Mouse (Mus musculus) WW6 (cell line): ENCODE data around the gene Bhlhe40.

ENCODE experiments used
- DNase-seq: peaks from one replicate; pipeline ENCODE4 v3.0.0-alpha.2; 2013; ENCODE audit warnings: low read depth, low spot score

Gene Bhlhe40

DNA sequence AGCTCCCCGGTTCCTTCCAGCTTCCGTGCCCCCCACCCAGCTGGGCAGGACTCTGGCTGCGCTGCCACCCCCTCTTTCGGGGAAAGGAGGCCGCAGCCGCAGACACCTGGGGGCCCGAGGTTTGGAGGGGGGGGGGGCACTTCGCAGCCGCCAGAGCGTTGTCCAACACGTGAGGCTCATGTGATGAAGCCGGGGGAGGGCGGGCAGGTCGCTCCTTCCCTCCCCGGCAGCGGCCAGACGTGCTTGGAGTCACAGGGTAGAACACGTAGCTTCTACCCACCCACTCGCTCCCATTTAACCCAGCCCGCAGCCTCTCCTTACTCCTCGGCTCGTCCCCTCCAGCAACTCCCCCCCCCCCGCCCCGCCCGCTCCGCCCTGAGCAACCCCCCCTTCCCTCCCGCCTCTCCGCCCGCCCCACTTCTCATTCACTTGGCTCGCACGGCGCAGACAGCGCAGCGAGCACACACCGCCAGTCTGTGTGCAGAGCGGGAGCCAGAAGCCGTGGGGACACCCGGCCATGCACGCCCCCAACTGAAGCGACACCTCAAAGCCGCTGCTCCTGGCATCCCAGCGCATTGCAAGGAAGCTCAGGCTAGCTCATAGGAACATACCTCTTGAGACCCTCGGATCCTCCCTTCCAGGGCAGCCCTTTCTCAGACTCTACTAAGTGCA lies at the start of gene Bhlhe40:
Gene Bhlhe40, plus strand, starts transcription at position 424 of the 672 bp plus-strand sequence.
- DNase-seq = no peak

DNA sequence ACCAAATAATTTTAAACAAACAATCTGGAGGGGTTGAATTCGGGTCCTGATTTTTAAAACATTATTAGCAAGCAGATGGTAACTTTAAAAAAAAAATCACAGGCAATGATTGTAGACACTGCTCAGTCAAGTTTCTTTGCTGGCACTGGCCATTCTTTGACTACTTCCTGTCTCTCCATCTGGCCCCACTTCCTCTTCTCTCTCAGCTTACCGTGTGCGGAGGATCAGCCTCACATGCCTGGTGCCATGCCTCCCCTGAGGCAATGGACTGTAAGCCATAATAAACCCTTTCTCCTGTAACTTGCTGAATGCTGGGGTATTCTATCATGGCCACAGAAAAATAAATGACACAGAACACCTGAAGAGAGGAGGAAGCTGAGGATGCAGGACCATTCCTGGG lies 48.8 kb upstream of the Bhlhe40 start:
- DNase-seq = no peak

DNA sequence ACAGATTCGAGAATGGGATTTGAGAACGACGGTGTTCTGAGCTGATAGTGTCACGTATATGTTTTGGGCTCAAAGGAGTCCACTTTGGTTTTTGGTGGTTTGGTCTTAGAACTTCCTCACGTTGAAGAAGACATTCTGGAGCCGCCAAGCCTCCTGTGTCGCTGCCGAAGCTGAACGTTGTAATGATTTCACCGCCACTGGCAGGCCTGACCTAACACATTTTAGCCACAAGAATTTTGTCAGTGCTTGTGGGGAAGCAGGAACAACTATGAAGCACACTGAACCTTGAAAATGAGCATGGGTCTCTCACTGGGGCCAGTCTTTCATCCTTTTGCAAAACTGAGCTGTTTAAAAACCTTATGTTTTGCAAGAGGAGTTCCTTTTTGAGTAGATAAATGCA lies 42.4 kb upstream of the Bhlhe40 start:
- DNase-seq = no peak

DNA sequence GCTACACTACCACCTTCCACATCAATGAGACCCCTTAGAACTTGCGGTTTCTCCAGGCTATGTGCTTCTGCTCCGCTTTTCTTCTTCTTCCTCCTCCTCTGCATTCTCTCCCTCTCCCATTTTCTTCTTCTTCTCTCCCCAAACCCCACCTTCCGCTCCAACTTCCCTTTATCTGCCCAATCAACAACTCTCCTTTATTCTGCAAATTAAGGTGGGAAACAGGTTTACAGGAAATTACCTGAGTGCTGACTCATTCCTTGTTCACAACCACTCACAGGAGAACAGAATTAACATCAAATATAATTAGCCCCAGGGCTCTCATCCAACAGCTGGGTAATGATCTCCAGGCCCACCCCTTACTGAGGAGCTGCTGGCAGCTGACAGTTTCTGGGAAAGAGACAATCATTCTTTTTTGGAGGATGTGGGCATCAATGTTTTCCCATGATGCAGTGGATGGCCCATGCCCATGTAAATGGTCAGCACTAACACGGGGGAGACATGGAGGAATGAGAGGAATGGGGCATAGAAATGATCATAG lies 37.3 kb upstream of the Bhlhe40 start:
- DNase-seq = no peak

DNA sequence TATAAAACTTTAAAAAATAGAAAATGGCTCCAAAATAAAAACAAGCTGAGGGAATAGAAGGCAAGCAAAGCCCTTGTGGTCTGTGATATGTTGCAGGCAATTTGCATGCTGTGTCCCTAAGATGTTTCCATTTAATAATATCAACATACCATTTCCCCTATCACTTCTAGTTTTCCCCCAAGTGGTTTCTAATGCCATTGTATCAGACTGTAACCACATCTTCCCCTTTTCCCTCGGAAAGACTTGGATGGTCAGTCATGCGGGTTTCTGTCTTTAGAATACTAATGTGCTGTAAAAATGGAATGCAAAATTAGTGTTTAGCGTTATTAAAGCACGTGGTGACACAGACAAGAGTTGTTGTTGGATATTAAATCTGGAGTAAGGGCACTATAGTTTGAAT lies 35.5 kb upstream of the Bhlhe40 start:
- no peak for DNase-seq

DNA sequence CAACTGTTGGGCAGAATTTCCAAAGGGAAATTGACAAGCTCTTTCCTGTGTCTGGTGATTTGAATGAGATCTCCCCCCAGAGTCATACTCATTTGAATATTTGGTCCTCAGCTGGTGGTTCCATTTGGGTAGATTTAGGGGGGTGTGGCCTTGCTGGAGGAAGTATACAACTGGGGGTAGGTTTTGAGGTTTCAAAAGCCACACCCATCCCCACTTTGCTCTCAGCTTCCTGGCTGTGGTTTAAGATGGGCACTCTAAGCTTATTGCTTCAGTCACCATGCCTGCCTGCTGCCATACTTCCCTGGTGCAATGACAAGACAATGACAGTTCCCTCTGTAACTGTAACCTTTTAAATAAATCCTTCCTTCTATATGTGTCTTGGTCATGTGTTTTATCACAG lies 29.7 kb upstream of the Bhlhe40 start:
- DNase-seq = no peak

DNA sequence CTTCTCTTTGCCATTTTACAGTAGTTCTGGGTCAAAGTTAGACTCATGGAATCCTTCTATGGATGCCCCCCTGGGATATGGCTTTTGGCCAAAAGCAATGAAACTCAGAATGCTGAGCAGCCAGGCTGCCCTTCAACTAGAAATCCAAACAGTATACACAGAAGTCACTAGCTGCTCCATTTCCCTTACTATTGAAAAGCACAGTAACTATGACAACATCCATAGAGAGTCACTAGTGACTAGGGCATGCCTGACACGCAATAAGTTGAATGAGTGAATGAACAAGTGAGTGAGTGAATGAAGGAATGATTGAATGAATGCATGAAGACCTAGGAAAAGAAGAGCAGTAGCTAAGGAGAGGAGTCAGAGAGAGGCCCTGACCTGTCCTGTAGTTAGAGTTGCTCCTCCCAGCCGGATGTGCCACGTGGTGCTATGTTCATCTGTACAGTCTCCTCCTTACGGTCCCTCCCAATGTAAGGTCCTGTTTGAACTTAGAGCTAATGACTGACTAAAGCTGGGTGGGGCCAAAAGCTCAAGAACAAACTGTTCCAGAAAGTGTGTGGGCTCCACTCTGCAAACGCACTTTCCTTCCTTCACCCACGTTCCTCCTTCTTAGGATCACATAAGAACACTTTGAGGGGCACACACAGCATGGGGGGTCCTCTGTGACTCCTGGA lies 22.1 kb upstream of the Bhlhe40 start:
- DNase-seq = no peak

DNA sequence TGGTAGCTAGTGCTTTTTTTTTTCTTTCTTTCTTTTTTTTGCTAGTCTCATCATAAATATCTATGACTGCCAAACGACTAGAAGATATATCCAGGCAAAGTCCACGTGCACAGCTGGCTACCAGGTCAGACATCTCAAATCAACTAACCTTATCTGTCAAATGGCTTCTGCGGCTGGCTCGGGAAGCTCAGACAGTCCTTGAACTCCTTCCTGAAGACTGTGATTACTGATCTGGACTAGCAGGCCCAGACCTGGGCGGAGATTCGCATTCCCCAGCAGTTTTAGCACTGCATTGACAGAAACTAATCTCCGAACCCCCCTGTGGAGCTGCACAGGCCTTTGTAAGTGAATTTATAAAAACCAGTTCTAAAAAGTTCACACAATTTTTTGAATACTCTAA lies 18.4 kb upstream of the Bhlhe40 start:
- no peak for DNase-seq

DNA sequence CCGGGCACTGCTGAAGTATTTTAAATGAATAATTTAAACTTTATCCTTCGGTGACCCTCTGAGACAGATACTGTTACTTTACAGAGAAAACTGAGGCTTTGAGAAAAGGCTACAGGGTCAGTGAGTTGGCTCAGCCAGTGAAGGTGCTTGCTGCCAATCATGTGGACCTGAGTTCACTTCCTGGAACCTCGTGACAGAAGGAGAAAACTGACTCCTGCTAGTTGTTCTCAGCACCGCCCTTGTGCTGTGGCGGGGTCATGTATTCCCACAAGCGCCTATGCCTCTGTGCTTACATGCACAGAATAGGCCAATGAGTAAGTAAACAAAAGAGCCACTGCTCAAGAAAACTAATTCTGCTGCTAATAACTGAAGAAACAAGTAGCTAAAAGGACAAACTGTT lies 17.4 kb upstream of the Bhlhe40 start:
- DNase-seq = no peak

DNA sequence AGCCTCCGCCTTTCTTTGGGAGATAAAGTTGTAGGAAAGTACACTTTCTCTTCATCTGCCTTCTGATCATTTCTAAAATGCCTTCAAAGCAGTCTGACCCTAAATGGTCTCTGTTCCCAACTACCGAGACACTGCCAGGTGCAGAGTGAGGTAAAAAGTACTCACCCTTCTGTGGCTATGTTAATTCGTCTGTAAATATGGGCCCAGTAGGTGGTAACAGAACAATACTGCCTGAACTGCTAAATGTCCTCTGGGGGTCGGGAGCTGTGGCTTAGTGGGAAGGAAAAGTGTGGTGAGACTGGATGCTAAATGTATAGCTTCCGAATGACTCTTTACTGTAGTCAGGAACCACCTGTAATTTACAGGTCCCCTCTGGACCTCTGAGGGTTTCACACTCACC lies 16.1 kb upstream of the Bhlhe40 start:
- DNase-seq = no peak

DNA sequence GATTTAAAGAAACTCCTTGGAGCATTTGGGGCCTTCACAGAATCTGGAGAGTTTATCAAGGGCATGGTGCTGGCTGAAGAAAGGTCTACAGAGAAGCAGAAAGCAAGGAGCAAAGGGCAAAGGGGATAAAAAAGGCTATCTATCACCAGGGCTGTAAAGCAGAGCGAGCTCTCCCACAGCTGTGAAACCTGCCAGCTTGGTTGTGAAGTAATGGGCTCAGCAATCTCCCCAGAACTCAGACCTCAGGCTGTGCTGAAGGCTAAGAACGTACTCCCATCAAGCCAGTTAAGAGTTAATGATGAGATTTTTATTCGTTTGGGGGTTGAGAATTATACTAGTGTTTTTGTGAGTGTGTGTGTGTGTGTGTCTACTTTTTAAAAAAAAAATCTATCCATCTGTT lies 13.3 kb upstream of the Bhlhe40 start:
- no peak for DNase-seq

DNA sequence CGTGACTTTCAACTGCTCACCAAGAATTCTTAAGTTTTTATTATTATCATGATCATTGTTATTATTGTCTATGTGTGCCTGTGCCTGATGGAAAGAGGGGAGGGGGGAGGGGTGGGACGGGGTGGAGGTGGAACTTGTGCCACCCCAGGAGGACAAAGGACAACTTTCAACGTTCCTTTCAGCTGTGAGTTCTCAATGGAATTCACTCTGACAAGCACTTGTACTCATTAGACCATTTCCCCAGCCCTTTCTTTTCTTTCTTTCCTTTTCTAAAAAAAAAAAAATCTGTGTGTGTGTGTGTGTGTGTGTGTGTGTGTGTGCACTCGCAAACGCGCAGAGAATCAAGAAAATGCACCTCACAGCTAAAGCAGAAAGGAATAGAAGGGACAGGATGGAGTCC lies 12.4 kb upstream of the Bhlhe40 start:
- DNase-seq = no peak

DNA sequence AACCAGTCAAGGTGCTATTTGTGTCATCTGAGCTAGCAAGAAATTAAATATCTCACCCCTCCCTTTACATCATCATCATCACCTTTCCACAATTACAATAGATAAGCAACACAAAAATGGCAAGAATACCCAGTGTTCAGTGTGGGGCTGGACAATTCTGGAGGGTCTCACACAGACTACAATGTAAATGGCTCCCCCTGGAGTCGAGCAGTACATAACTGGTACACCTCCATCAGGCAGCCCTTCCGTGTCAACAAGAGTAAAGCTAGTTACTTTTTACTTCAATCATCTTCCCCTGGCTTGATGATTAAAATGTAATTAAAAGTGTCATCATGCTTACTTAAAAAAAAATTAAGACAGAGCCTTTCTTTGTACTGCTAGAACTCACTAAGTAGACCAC lies 4.6 kb upstream of the Bhlhe40 start:
- DNase-seq = no peak

DNA sequence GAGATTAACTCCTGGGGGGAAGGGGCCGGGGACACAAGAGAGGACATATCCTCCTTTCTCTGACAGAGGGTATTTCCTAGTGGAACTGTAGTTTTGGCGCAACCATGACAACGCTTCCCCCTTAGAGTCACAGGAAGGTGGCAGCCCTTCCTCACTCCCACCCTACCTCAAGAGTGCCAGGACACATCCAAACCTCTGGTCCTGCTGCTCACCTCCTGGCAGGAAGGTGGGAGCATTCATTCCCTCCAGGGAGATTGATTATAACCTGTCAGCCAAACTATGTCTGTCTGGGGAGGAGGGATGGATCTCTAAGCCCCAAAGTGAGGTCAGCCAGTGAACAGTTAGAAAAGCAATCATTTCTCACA lies 2.4 kb upstream of the Bhlhe40 start:
- DNase-seq = no peak

DNA sequence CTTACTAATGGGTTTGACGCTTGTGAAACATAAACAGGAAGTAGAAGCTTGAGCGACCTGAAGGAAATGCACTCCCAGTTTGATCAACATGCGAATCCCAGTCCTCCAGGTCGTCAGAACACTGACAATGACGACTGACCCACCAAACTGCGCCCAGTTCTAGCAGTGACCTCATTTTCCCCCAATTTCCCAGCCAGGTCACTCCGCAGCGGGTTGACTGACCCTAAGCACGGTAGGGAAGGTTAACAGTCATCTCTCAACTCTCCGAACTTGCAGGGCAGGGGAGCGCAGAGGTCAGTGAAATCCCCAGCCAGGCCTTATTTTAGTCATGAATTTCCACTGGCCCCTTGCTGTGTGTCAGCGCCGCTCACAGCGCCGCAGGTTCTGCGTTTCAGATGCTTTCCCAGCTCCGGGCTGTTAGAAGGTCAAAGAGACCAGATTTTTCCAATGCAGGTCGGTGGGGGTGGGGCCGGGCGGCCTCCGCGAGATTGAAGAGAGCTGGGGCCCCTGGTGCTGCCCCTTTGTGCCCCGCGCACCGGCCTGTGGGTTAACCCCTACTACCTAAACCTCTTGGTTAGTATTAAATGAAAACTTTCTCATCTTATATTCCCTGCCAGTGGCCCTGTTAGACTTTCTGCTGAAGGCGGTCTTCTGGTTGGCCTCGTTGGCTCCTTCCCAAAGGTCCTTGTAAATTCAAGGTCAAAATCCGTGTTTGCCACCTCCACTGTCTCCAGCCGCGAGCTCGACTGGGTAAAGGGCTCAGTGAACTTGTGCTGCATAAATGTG lies 1.8 kb upstream of the Bhlhe40 start:
- no peak for DNase-seq

DNA sequence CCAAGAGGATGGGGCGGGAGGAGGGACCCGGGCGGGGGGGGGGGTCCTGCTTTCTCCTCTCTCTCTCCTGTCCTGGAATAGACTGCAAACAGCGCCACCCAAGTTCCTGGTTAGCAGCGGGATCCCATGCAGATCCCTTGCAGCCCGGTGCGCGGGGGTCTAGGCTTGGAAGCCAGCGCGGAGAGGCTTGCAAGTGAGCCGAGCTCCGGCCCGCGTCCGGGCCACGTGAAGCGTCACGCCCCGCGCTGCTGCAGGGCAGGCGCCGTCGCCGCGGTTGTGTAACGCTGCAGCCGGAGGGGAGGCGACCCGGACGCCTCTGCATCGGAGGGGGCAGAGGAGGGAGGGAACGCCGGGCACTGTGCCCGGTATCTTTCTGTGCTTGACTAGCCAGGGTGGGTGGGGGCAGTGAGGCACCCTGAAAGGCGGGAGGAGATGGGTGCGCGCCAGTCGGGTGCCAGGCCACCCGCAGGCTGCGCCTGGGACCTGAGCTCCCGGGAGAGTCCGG lies 1.2 kb upstream of the Bhlhe40 start:
- DNase-seq = no peak

DNA sequence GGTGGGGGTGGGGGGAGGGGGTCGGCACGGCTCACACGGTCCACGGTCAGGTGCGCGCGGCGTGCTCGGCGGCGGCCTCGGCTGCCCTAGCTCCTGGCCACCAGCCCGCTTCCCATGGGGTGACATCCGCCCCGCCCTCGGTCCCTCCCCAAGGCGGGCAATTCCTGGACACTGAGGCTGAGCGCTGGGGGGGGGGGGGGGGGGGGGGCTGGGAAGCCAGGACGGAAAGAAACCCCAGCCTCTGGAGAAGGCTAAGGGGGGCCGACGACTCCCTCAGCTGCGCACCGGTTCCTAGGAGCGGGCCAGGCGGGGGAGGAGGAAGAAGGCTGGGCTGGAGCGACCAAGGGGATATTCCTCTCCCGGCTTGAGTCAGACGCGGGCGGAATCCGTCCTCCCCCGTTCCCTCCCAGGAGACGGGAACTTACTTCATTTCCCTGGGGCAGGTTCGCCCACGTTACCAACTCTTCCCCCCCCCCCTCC lies 663 bp upstream of the Bhlhe40 start:
- no peak for DNase-seq

DNA sequence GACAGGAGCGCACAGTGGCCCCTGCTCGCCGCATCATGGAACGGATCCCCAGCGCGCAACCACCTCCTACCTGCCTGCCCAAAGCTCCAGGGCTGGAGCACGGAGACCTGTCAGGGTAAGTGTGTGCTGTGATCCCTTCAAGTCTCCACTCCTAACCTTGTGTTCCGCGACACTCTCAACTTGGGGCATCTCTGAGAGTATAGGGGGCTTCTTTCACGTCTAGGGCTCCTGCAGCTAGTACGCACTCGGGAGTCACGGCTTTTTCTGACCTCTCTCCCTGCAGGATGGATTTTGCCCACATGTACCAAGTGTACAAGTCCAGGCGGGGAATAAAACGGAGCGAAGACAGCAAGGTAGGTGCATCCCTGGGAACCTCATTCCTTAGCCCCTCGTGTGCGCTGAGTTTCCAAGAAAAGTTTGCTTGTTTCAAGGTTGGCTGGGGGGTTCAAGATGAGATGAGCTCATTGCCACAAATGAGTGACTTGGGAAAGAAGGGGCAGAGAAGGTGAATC lies 505 bp downstream of the Bhlhe40 start:
- no peak for DNase-seq

DNA sequence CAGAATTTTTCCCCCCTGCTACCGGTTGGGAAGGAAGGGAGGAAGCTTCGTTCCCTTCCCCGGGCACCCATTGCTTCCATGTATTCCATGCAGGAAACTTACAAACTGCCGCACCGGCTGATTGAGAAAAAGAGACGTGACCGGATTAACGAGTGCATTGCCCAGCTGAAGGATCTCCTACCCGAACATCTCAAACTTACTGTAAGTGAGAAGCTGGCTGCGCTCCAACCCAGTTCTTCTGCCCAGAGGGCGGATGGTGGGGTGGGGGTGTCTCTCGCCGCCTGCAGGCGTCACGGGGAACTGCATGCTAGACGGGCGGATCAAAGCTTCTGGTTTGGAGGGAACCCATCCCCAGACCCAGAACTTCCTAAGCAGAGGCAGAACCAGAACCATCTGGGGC lies 983 bp downstream of the Bhlhe40 start:
- no peak for DNase-seq

DNA sequence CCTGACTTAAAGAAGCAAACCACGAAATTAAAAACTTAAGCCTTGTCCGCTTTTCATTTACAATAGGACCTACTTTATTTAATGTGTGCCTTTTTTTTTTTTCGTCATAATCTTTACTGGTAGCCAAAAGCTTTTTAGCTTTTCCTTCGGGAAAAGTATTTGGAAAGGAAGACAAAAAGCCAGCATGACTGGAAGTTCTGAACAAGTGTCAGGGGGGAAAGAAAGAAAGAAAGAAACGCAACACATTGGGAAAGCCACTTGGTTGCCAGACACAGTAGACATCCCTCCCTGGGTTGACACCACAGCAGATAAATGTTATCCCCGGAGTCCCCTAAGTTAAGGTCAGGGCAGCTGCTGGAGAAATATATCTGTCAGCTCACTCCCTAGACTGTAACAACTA lies 1.5 kb downstream of the Bhlhe40 start:
- no peak for DNase-seq

DNA sequence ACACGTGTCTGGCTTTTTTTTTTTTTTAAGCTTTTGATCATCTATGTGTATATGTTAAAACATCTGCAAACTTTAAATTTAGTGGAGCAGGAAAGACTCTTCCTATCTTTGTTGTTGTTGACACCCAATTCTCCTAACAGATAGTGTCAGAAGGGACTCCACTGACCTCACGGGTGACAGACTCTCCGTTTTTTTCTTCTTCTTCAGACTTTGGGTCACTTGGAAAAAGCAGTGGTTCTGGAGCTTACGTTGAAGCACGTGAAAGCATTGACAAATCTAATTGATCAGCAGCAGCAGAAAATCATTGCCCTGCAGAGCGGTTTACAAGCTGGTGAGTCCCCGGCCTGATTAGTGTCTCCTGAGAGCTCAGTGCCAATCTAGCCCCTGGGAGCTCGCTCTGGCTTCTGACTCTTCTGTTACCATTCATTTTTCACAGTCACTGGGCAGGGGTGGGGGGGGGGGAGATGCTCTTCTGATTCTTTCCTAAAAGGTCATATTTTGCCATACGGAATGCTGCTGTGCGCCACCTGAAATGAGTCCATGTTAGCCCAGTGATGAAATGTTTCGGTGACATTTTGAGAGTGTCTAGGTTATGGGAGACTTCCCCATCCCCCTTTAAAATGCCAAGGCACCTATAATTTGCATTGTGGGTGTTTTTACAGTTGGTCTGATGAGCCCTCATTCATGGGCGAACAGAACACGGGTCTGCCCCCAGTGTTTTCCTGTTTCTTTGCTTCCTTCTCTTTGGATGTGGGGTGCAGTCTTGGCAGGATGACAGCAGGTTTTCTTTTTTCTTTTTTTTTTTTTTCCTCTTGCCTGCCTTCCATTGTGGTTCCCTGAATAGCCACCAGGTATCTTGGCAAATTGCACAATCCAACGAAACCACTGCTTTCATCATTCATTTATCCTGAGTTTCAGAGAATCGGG lies 2.1 kb downstream of the Bhlhe40 start:
- DNase-seq = no peak
